Mouse (Mus musculus): ENCODE measurements around the gene Nup107. TPM values are rescaled to one million over a fixed set of nuclear protein-coding genes. Genes with fewer than 3 reads are reported as not detected.

The Nup107 gene
- polyA plus RNA-seq, 1 experiment from 2014 or later, result 34.9 TPM

DNA sequence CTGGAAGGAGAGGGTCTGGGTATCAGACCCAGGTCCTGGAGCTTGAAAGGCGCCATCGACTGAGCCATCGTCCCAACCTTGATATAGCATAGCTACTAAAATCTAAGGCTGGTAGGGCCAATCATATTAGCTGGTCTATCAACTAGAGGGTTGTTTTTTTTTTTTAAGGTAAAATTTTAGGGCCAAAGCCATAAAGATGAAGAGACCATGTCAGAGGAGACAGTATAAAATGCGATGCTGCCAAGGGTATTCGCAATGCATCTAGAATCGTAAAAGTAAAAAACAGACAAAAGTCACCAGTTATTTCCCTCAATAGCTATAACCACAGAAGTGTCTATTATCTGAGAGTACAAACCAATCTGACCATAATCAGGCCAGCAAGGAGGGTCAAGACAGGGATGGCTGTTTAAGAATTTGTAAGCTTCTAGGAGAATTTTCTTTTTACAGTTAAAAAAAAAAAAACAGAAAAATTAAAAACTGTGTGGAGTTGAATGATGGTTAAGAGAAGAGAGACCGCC is 40.1 kb downstream of the Nup107 start:
- 99% methylated on average over 7 of the region's 7 CpGs for WGBS
- H3K4me2 ChIP-seq (ENCODE audit: low read length), result no peak overlapping the region
- H3K4me3 ChIP-seq (replicated peaks; ENCODE audit: low read depth, low read length), result no peak overlapping the region
- peaks cover 28% of the 10 kb centered on the region for H3K36me3 ChIP-seq (ENCODE audit: insufficient read depth, low read length)
- DNase-seq (ENCODE audit: low spot score) (no peak), ATAC-seq (replicated peaks; ENCODE audit: low FRiP score, low read depth) (no peak)
- no peak for TF ChIP-seq CTCF (IDR thresholded peaks at IDR 0.05; ENCODE audit: low read depth)
- no peak overlapping the region for H3K27ac ChIP-seq
- no peak overlapping the region for H3K9ac ChIP-seq (ENCODE audit: low read depth, low read length)
- no peaks in the 10 kb centered on the region for H3K27me3 ChIP-seq (ENCODE audit: insufficient read depth, low read length)
- H3K4me1 ChIP-seq (replicated peaks; ENCODE audit: insufficient read depth, low read length), result no peaks in the 10 kb centered on the region
- no peaks in the 10 kb centered on the region for H3K9me3 ChIP-seq (replicated peaks; ENCODE audit: low read length)

DNA sequence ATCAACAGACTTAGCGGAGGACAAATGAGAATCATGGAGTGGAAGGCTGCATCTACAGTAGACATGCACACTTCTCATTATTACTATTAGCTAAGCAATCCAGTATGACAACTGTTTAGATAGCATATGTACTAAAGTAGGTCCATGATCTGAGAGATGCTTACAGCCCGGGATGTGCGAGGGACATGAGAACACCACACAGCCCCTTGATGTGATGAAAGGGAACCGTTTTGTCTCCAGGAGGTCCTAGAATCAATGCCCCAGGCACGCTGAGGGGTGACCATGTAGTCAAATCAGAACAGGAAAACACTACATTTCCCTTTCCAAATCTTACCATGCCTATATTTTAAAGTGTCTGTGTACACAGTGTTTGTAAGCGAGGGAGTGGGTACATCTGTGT is 40.8 kb downstream of the Nup107 start:
- no peak for TF ChIP-seq CTCF (IDR thresholded peaks at IDR 0.05; ENCODE audit: low read depth)
- H3K27me3 ChIP-seq (ENCODE audit: insufficient read depth, low read length), result no peaks in the 10 kb centered on the region
- no peak overlapping the region for H3K4me2 ChIP-seq (ENCODE audit: low read length)
- no peak overlapping the region for H3K27ac ChIP-seq
- H3K4me1 ChIP-seq (replicated peaks; ENCODE audit: insufficient read depth, low read length), result no peaks in the 10 kb centered on the region
- no peak overlapping the region for H3K9ac ChIP-seq (ENCODE audit: low read depth, low read length)
- no peak overlapping the region for H3K4me3 ChIP-seq (replicated peaks; ENCODE audit: low read depth, low read length)
- H3K36me3 ChIP-seq (ENCODE audit: insufficient read depth, low read length), result peaks cover 22% of the 10 kb centered on the region
- WGBS, result 96% methylated on average over 6 of the region's 6 CpGs
- ATAC-seq (replicated peaks; ENCODE audit: low FRiP score, low read depth) (no peak), DNase-seq (ENCODE audit: low spot score) (no peak)
- H3K9me3 ChIP-seq (replicated peaks; ENCODE audit: low read length), result no peaks in the 10 kb centered on the region

DNA sequence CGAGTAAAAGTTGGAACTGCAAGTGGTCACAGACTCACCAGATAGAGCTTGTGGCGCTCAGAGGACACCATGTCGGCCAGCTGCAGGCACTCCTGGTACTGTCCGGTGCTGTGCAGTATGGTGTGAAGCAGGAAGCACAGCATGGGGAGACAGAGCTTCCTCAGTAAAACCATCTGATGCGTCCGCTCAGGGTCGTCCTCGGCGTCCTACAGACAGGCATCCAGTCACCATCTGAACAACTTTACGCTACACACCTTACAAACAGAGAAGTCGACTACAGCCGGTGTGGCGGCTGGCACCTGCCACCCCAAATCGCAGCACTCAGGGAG is 41.3 kb downstream of the Nup107 start:
- Histone ChIP-seq H3K9ac (ENCODE audit: low read depth, low read length) (no peak overlapping the region), H3K9me3 (replicated peaks; ENCODE audit: low read length) (no peaks in the 10 kb centered on the region), H3K4me3 (replicated peaks; ENCODE audit: low read depth, low read length) (no peak overlapping the region), H3K4me1 (replicated peaks; ENCODE audit: insufficient read depth, low read length) (no peaks in the 10 kb centered on the region), H3K27me3 (ENCODE audit: insufficient read depth, low read length) (no peaks in the 10 kb centered on the region), H3K36me3 (ENCODE audit: insufficient read depth, low read length) (peaks cover 18% of the 10 kb centered on the region), H3K27ac (no peak overlapping the region), H3K4me2 (ENCODE audit: low read length) (no peak overlapping the region)
- WGBS, result 97% methylated on average over 14 of the region's 14 CpGs
- ATAC-seq (replicated peaks; ENCODE audit: low FRiP score, low read depth) (no peak), DNase-seq (ENCODE audit: low spot score) (no peak)
- no peak for TF ChIP-seq CTCF (IDR thresholded peaks at IDR 0.05; ENCODE audit: low read depth)

DNA sequence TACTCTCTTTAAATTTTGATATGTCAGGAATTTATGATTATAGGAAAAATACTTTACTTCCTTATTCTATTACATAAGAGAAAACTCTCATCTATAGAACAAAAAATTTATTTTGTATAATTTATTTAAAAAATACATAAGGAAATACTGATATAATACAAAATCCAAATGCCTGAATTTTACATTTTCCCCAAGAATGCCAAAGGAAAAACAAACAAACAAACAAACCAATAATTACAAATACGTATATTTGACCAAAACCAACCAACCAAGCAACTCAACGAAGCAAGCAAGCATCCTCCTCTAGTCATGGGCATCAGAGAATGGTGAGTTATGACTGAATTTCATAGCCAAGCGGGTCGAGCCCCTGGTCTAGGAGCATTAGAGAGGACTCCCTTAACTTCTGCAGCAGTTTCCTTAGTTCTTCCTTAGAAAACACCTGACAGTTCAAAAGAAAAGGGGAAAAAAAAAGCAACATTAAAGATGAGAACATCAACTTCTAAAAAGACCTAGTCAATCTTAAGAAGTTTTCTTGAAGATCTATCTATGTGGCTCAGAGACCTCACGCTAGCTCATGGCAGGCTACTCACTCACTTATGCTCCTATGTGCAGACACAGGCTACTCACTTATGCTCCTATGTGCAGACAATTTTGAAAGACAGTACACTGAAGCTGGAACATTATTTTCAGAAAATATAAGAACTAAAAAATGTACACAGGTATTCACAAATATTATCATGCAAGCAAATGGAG is 41.8 kb downstream of the Nup107 start:
- no peak overlapping the region for H3K9ac ChIP-seq (ENCODE audit: low read depth, low read length)
- no peaks in the 10 kb centered on the region for H3K27me3 ChIP-seq (ENCODE audit: insufficient read depth, low read length)
- no peak for TF ChIP-seq CTCF (IDR thresholded peaks at IDR 0.05; ENCODE audit: low read depth)
- no peak for DNase-seq (ENCODE audit: low spot score)
- no peak overlapping the region for H3K27ac ChIP-seq
- no peaks in the 10 kb centered on the region for H3K9me3 ChIP-seq (replicated peaks; ENCODE audit: low read length)
- H3K4me3 ChIP-seq (replicated peaks; ENCODE audit: low read depth, low read length), result no peak overlapping the region
- ATAC-seq (replicated peaks; ENCODE audit: low FRiP score, low read depth), result no peak
- H3K36me3 ChIP-seq (ENCODE audit: insufficient read depth, low read length), result peaks cover 18% of the 10 kb centered on the region
- no peak overlapping the region for H3K4me2 ChIP-seq (ENCODE audit: low read length)
- no peaks in the 10 kb centered on the region for H3K4me1 ChIP-seq (replicated peaks; ENCODE audit: insufficient read depth, low read length)
- WGBS, result 91% methylated on average over 5 of the region's 5 CpGs

DNA sequence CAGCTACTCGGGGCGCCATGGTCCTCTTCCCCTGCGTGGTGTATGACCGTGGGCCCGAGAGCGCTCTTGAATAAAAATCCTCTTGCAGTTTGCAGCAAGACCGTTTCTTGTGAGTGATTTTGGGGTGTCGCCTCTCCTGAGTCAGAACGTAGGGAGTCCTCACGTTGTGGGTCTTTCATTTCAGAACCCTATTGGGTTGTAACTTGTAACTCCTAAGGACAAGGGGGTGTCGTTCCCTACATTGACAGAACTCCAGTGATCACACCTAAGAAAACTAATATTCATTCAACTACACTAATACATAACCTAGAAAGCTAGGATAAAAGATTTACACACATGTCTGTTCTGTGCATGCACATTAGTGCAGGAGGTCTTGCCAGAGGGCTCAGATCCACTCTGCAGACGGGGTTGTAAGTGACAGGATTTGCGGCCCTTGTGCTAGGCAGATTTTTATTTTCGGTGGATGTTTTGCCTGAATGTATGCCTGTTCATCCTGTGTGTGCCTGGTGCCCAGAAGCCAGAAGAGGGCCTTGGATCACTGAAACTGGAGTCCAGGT is 42.6 kb downstream of the Nup107 start:
- 92% methylated on average over 14 of the region's 14 CpGs for WGBS

DNA sequence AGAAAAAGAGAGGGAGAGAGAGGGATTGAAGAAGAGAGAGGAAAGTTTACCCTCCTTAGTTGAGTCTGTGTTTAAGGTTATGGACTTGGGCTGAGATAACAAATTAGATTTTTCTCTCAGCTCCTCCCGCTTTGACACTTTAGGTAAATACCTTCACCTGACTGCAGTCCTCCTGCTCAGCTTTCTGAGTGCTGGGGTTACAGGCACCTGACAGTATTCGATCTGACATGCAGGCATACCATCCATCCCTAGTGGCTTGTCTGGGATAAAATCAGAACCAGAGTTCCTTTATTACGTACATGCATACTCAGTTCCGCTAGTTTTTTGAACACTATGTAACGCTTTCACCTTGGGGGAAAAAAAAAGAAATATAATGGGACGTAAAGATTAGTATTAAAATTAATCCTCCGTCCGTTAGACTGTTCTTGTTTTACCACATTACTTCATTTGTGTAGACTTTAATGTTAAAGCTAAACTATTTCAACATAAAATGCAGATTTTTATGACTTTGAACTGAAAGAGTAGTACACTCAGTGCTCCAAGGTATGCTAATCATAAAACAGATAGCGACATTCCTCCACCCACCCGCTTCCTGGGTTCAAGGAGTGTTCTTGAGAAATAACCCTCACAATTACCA is 43.3 kb downstream of the Nup107 start:
- TF ChIP-seq CTCF (IDR thresholded peaks at IDR 0.05; ENCODE audit: low read depth), result no peak
- no peaks in the 10 kb centered on the region for H3K27me3 ChIP-seq (ENCODE audit: insufficient read depth, low read length)
- no peaks in the 10 kb centered on the region for H3K9me3 ChIP-seq (replicated peaks; ENCODE audit: low read length)
- H3K4me2 ChIP-seq (ENCODE audit: low read length), result no peak overlapping the region
- 96% methylated on average over 10 of the region's 10 CpGs for WGBS
- H3K4me1 ChIP-seq (replicated peaks; ENCODE audit: insufficient read depth, low read length), result no peaks in the 10 kb centered on the region; the same call in 1 of the 2 replicates
- H3K27ac ChIP-seq, result 0 out of 2 replicates have a peak overlapping the region, but pooled peaks have one; percentile 25
- peaks cover 18% of the 10 kb centered on the region for H3K36me3 ChIP-seq (ENCODE audit: insufficient read depth, low read length)
- H3K4me3 ChIP-seq (replicated peaks; ENCODE audit: low read depth, low read length), result no peak overlapping the region
- DNase-seq (ENCODE audit: low spot score) (no peak), ATAC-seq (replicated peaks; ENCODE audit: low FRiP score, low read depth) (no peak)
- no peak overlapping the region for H3K9ac ChIP-seq (ENCODE audit: low read depth, low read length)

More for the DNA sequence above, 42.6 kb downstream of the Nup107 start:
- Histone ChIP-seq H3K4me2 (ENCODE audit: low read length) (no peak overlapping the region), H3K27me3 (ENCODE audit: insufficient read depth, low read length) (no peaks in the 10 kb centered on the region), H3K9me3 (replicated peaks; ENCODE audit: low read length) (no peaks in the 10 kb centered on the region), H3K27ac (no peak overlapping the region), H3K36me3 (ENCODE audit: insufficient read depth, low read length) (peaks cover 18% of the 10 kb centered on the region), H3K4me3 (replicated peaks; ENCODE audit: low read depth, low read length) (no peak overlapping the region), H3K9ac (ENCODE audit: low read depth, low read length) (no peak overlapping the region), H3K4me1 (replicated peaks; ENCODE audit: insufficient read depth, low read length) (no peaks in the 10 kb centered on the region)
- no peak for DNase-seq (ENCODE audit: low spot score)
- no peak for TF ChIP-seq CTCF (IDR thresholded peaks at IDR 0.05; ENCODE audit: low read depth)
- no peak for ATAC-seq (replicated peaks; ENCODE audit: low FRiP score, low read depth)

All from kidney, postnatal 0 days (tissue).